Mouse (Mus musculus) hindbrain, embryonic 10.5 days (tissue): ENCODE measurements around the gene Rmdn2. TPM values are rescaled to one million over a fixed set of nuclear protein-coding genes. Genes with fewer than 3 reads are reported as not detected.
A peak's percentile ranks its signal among the peaks of the same experiment; 100 is the strongest.

Experiments
- DNase-seq: peaks from one replicate; pipeline ENCODE4 v3.0.0-alpha.2; 2017; ENCODE audit warnings: low spot score
- H3K27ac ChIP-seq: fragments of 300-500 bp; sonication (generic); 2 replicates; pipeline ENCODE4 v1.5.1; 2016; ENCODE audit warnings: mild to moderate bottlenecking, moderate library complexity
- H3K27me3 ChIP-seq: fragments of 300-500 bp; sonication (generic); 2 replicates; pipeline ENCODE4 v1.6.1; 2016; ENCODE audit warnings: mild to moderate bottlenecking; ENCODE audit not compliant: poor library complexity, insufficient read depth, severe bottlenecking
- H3K36me3 ChIP-seq: fragments of 300-500 bp; sonication (generic); 2 replicates; pipeline ENCODE4 v1.6.1; 2016; ENCODE audit warnings: mild to moderate bottlenecking, moderate library complexity
- H3K4me1 ChIP-seq: fragments of 300-500 bp; sonication (generic); replicated peaks from 2 replicates; pipeline ENCODE4 v1.6.1; 2016; ENCODE audit warnings: mild to moderate bottlenecking
- H3K4me3 ChIP-seq: fragments of 300-500 bp; sonication (generic); 2 replicates; pipeline ENCODE4 v1.5.1; 2016; ENCODE audit warnings: mild to moderate bottlenecking, moderate library complexity
- H3K9me3 ChIP-seq: fragments of 300-500 bp; sonication (generic); 2 replicates; pipeline ENCODE4 v1.6.1; 2016; ENCODE audit warnings: mild to moderate bottlenecking, moderate library complexity
- WGBS: fragments of 180-500 bp; shearing (Covaris S2); methylation state at CpG from one replicate; pipeline ENCODE4 v1.1.7; 2016; 5-methylcytosine and 5-hydroxymethylcytosine counted together
- polyA plus RNA-seq: library from polyadenylated mRNA; unstranded; fragments of >200 nt; fragmentation: Nextera tagmentation; extraction: Ambion mirVana; gene quantifications from 2 replicates; pipeline ENCODE4 v1.2.1, GENCODE M21; 2016

Rmdn2 gene
- polyA plus RNA-seq: 5.0 and 6.2 TPM in 2 replicates

DNA sequence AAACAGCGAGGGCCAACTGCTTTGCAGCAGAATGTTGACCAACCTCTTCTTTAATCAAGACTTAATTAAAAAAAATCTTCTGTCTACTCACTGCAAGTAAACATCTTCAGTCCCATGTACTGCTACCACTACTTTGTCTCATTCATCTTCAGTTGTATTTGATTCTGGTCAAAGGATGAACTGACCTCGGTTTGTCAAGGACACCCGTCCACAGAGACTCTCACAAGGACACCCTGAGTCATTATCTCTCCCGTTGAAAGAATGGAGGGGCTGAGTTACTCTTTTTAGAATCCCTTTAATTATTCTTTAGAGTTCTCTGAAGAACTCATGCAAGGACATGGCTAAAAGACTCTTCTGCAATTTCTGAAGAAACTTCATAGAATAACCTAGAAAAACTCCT lies at the start of gene Rmdn2:
Rmdn2 (plus strand) TSS at position 319 of the 400 bp plus-strand sequence.
- H3K9me3 ChIP-seq: no peaks in the 10 kb centered on the region

DNA sequence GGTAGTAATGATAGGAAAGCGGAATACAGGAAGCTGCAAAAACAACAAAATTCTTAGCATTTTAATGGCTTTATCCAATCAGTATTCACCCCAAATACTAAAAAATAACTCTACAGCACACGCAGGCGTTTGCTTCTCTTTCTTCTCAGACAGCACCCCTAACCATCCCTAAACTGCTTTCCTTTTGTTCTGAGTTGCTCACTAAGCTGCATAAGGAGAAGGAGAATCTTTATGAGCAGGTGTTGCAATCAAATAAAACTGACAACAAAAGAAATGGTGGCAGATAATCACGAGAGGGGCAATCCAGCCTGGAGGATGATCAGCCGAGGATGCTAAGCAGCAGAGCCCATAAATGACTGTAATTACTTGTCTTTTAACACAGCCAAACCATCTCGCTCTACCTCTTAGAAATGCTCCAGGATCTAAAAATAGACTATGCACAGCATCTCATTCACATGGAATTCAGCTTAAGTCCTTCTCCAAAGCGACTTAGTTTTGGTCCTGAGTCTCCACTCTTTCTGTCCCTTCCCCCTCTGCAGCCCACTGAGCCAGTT lies 48.5 kb upstream of the Rmdn2 start:
- Histone ChIP-seq H3K9me3 (peaks cover 14% of the 10 kb centered on the region), H3K4me3 (no peak overlapping the region), H3K27me3 (no peaks in the 10 kb centered on the region), H3K4me1 (peaks cover 27% of the 10 kb centered on the region), H3K27ac (no peak overlapping the region), H3K36me3 (no peaks in the 10 kb centered on the region)
- 80% methylated on average over 7 of the region's 7 CpGs for WGBS
- DNase-seq: no peak

More for the DNA sequence above, at the start of gene Rmdn2:
- Histone ChIP-seq H3K36me3 (no peaks in the 10 kb centered on the region), H3K27me3 (no peaks in the 10 kb centered on the region), H3K4me1 (peaks cover 16% of the 10 kb centered on the region), H3K4me3 (no peak within 1 kb of the TSS), H3K27ac (no peak within 1 kb of the TSS)
- whole genome bisulfite sequencing: 88% methylated on average over 4 of the region's 4 CpGs
- no peak for DNase-seq

DNA sequence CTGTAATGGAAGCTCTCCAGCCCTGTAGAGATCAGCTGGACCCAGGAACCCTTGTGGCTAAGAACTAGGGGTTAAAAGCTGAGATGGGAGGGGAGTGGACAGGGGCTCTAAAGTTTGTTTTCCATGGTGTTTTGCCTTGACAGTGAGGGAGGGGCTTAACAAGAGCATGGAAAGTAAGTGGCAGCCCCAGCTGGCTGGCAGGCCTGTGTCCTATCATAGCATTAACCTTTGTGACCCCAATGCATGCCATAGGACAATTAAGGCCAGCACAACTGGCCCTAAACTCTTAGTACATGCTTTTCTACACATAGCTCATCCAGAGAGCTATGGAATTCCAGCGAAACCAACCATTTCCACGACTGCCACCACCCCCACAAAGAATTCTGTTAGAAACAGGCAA lies 47.9 kb upstream of the Rmdn2 start:
- H3K27me3 ChIP-seq: no peaks in the 10 kb centered on the region
- no peak overlapping the region for H3K27ac ChIP-seq
- H3K9me3 ChIP-seq: peaks cover 14% of the 10 kb centered on the region
- H3K4me3 ChIP-seq: no peak overlapping the region
- H3K36me3 ChIP-seq: no peaks in the 10 kb centered on the region
- WGBS: 44% methylated on average over 2 of the region's 2 CpGs
- DNase-seq: peak; percentile 24
- H3K4me1 ChIP-seq: peaks cover 27% of the 10 kb centered on the region

DNA sequence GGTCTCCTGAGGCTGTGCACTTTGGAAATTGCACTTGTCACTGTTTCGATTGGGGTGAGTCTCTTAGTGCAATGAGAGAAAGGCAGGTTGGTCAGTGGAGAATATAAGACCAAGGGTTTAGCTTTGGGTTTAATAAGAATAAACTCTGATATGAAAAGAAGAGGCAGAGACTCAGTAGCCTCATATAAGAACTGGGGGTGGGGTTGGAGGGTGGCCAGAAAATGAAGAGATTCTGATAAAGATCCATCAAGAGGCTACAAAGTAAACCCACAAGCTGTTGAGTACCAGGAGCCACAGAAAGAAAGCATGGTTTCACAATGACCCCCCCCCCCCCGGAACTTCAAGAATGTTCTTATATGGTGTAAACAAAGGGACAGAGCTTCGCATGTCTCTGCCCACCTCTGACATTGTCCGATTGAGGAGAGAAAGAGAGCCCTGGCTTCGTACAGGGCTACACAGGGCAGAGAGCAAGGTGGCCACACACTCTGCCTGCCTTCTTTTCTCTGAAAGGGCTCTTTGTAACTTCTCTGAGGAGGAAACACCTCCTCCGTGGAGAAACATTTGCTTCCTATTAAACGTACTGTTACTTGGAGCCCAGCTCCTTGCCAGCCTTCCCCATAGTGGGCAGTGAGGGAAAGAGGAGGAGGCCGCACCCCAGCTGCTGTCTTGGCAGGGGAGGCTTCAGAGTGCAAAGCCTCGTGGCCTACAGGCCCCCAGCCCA lies 46.3 kb upstream of the Rmdn2 start:
- Histone ChIP-seq H3K9me3 (peaks cover 3% of the 10 kb centered on the region; the same call in 1 of the 2 replicates), H3K4me3 (no peak overlapping the region), H3K4me1 (peaks cover 27% of the 10 kb centered on the region), H3K27me3 (no peaks in the 10 kb centered on the region), H3K36me3 (no peaks in the 10 kb centered on the region), H3K27ac (peak overlapping the region; percentile 72)
- peak; percentile 14 for DNase-seq
- 42% methylated on average over 9 of the region's 9 CpGs for WGBS

DNA sequence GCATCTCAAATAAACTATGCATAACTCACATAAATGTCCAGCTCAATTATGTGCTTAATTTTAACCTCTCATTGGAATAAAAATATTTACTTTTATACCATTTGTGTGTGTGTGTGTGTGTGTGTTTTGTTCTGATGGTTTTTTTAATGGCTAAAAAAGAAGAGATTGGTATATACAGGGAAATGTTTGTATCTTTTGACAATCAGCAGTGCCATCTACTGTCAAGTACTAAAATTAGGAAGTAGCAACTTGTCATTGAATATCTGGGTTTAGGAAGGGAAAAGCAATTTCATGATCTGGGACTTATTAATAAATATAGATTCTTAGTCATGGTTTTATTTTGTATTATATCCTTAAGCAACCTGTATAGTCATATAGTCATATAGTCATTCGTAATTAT lies 43.3 kb upstream of the Rmdn2 start:
- Histone ChIP-seq H3K27ac (no peak overlapping the region), H3K36me3 (no peaks in the 10 kb centered on the region), H3K4me1 (peaks cover 24% of the 10 kb centered on the region), H3K9me3 (no peaks in the 10 kb centered on the region), H3K27me3 (no peaks in the 10 kb centered on the region), H3K4me3 (no peak overlapping the region)
- no peak for DNase-seq
- WGBS: 77% methylated on average over 1 of the region's 1 CpGs

DNA sequence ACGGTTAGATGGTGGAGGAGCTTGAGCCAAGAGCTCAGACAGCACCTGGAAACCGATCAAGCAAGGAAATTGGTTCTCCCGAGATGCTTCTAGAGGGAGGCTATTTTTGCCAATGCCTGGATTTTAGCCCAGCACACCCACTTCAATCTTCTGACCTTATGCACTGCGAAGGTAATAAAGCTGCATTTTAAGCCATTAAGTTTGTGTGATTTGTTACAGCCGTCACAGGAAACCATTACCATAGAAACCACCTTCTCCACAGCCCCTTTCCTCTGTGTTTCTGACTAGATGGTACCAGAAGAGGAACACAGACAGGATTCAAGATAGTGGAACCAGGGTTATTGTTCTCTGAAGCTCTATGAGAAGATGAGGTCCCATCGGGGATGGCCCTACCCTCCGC lies 33.3 kb upstream of the Rmdn2 start:
- Histone ChIP-seq H3K4me1 (no peaks in the 10 kb centered on the region), H3K4me3 (no peak overlapping the region), H3K9me3 (no peaks in the 10 kb centered on the region), H3K27ac (no peak overlapping the region), H3K27me3 (no peaks in the 10 kb centered on the region), H3K36me3 (no peaks in the 10 kb centered on the region)
- no peak for DNase-seq
- WGBS: 86% methylated on average over 7 of the region's 7 CpGs

DNA sequence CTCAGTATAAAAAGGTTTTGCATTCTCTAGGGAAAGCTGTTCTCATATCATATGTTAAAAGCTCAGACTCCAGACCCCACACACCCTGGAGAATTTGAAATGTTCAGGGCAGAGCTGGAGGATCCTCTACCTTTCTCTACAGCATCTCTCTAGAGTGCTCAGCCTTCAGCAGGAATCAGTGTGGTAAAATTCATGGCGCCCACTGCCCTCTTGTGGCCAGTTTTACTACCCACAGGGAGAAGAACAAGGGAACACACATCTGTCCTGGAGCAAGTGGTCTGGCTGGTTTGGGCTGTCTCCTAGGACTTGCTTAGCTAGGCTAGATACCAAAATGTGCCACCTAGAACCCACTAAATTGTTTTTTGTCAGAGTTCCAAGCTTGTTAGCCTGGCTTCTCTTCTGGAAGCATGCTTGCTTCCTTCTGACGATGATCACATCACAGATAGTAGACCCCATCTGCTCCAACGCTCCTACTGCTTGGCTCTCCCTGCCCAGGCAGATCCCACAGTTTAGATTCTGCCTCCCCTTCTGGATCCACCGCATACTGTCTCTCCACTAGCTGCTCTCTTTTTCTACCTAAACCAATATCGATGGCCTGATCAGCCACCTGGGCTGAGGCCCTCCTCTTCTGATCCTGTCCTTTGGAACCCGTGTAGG lies 31.3 kb upstream of the Rmdn2 start:
- no peak overlapping the region for H3K4me3 ChIP-seq
- no peaks in the 10 kb centered on the region for H3K27me3 ChIP-seq
- no peak overlapping the region for H3K27ac ChIP-seq
- no peaks in the 10 kb centered on the region for H3K36me3 ChIP-seq
- no peaks in the 10 kb centered on the region for H3K4me1 ChIP-seq
- peak; percentile 82 for DNase-seq
- no peaks in the 10 kb centered on the region for H3K9me3 ChIP-seq
- WGBS: 65% methylated on average over 6 of the region's 6 CpGs

DNA sequence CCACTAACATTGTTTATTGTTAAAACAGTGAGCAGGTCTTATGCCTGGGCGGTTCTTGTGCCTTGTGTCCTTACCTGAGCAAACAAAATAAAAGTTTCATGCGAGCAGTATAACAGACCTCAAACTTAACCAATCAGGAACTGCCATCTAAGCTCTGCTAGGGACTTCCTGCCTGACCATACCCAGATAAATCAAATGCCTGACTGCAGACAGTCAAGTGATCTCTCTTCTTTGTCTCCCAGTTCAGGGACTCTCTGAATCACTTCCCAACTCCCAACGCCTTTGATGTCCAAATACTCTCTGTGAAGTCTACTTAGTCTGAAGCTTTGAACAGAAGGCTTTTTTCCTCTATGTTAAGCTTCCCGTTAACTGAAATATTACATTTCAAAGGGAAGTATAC lies 28.2 kb upstream of the Rmdn2 start:
- H3K4me1 ChIP-seq: no peaks in the 10 kb centered on the region
- no peaks in the 10 kb centered on the region for H3K36me3 ChIP-seq
- H3K27me3 ChIP-seq: no peaks in the 10 kb centered on the region
- H3K27ac ChIP-seq: no peak overlapping the region
- no peak overlapping the region for H3K4me3 ChIP-seq
- H3K9me3 ChIP-seq: no peaks in the 10 kb centered on the region
- WGBS: 77% methylated on average over 4 of the region's 4 CpGs
- DNase-seq: no peak

DNA sequence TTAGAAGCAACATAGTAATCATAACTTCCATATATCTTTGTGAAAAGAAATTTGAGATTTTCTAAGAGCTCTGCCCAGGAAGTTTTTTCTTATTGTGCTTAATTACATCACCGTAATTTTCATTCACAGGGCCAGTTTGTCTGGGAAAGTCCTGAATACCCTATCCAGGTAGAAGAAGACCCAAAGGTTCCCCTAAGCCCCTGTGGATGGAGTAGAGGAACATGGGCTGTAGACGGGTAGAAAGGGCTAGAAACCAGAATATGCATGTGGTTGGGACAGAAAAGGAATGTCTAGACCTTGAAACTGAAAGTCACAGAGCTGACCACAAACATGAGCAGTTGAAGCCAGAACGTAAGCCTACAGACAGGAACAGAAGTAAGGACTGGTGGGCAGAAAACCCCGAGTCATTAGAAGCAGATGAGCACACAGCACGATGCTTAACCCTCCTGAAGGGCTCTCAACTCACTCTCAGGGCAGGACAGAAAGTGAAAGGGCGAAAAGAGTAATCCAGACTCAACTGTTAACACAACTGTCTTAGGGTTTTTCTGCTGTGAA lies 27.3 kb upstream of the Rmdn2 start:
- Histone ChIP-seq H3K36me3 (no peaks in the 10 kb centered on the region), H3K9me3 (no peaks in the 10 kb centered on the region), H3K4me3 (no peak overlapping the region), H3K27me3 (no peaks in the 10 kb centered on the region), H3K4me1 (no peaks in the 10 kb centered on the region), H3K27ac (no peak overlapping the region)
- DNase-seq: no peak
- WGBS: 83% methylated on average over 6 of the region's 6 CpGs

DNA sequence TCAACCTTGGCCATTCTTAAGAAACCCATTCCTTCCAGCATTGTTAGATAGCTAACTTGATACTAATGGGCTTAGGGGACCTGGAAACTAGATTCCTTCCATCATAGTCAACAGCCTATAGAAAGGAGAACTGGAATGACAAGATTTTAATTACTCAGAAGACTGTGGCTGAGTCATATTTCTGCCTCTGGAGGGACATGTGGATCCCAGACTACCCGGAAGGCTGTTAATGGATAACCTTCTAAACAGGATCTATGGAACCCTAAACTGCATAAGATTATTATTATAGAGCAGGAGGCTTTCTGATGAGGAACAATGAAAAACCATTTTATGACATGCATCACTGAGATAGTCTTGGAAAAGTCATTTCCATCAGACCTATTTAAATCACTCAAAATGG lies 21.8 kb upstream of the Rmdn2 start:
- Histone ChIP-seq H3K27ac (no peak overlapping the region), H3K27me3 (no peaks in the 10 kb centered on the region), H3K4me3 (no peak overlapping the region), H3K36me3 (no peaks in the 10 kb centered on the region), H3K9me3 (no peaks in the 10 kb centered on the region), H3K4me1 (no peaks in the 10 kb centered on the region)
- DNase-seq: no peak
- 96% methylated on average over 1 of the region's 1 CpGs for WGBS

DNA sequence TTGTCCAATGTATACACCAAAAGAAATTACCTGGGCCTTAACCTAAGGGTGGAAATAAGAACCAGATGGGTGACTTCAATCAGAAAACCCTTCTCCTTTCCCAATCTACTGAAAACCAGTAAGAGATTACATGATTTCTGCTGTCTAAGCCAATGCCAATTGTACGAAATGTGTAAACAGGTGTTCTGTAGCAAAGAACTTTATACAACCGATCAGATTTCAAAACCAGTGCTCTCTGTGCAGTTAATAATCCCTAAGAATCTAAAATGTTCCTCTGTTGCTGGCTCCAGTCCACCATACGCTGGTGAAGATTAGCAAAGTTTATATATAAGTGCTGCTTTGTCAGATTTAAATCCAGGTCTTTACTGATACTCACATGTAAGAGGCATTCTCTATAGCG lies 15.7 kb upstream of the Rmdn2 start:
- Histone ChIP-seq H3K4me1 (no peaks in the 10 kb centered on the region), H3K27me3 (no peaks in the 10 kb centered on the region), H3K9me3 (no peaks in the 10 kb centered on the region), H3K36me3 (no peaks in the 10 kb centered on the region), H3K27ac (no peak overlapping the region), H3K4me3 (no peak overlapping the region)
- DNase-seq: no peak
- WGBS: 88% methylated on average over 4 of the region's 4 CpGs

DNA sequence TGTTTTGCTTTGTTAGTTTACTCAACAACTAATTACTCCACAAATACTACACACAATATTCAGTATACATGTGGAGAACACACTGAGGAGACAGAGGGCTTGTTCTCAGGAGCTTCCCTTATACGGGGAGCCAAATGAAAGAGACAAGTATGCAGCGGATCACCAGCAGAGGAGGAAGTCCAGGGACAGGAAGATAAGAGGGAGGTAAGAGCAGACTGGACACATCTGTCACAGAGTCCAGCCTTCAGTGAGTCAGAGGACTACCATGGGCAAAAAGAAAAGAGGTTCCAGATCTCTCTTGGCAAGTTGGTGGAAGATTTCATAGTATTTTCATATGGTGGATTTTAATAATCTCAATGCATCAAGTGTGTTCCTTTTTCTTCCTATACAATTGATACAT lies 13.5 kb upstream of the Rmdn2 start:
- Histone ChIP-seq H3K27me3 (no peaks in the 10 kb centered on the region), H3K4me1 (no peaks in the 10 kb centered on the region), H3K36me3 (no peaks in the 10 kb centered on the region), H3K27ac (no peak overlapping the region), H3K4me3 (no peak overlapping the region), H3K9me3 (no peaks in the 10 kb centered on the region)
- 55% methylated on average over 2 of the region's 2 CpGs for WGBS
- DNase-seq: no peak
